Mouse (Mus musculus): ENCODE results near the gene Tiam1.

The Tiam1 gene

DNA sequence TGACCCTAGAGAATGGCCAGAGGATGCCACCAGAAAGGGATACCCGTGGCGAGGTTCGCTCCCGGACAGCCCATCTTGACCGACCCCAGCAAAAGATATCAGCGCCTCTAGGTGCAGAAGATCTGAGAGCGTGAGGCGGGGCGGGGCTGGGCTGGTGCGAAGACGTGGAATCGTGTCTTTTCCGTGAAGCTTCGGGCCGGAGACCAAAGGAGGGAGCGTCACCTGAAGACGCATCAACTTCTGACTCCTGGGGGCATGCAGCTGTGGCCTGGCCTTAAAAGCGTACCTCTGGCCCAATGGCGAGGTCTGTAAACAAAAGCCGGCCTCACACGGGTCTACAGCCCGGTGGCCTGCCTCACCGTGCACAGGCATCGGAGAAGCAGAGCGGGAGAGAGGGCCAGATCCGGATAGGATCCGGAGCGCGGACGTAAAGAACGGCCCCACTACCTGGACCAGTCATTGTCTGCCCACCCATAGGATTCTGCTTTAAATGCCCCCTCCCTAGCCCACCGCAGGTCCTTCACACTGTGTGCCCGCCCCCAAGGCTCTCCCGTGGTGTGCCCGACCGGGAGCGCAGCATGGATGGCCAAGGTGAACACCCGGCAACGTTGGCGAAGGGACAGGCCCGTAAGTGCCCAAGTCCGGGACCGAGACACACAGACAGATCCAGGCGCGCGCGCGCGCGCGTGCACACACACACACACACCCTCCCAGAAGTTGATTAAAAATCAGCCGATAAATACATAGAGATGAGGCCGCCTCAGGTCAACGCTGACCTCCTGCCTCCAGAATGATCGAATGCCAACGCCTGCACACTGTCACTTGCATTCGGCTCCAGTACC, 774 bp downstream of the Tiam1 start:
- peak; percentile 38 for DNase-seq

DNA sequence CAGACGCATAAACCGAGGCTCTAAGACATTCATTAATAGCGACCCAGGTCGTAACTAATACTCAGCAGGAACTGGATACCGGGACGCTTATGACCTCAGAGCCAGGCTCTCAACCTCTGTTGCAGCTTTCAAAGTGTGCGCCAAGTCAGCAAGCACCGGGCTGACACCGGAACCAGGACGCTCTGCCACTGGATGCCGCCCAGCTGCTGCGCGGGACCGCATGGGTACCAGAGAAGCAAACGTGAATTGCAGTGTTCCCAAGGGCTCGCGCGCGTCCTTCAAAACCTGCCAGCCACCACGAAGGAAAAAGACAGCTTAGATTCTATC, 1.4 kb downstream of the Tiam1 start:
- peak; percentile 23 for DNase-seq

GRCm38 (mm10) chr16:90141556-90141955, 2.0 kb downstream of the Tiam1 start:
- no peak for DNase-seq

DNA sequence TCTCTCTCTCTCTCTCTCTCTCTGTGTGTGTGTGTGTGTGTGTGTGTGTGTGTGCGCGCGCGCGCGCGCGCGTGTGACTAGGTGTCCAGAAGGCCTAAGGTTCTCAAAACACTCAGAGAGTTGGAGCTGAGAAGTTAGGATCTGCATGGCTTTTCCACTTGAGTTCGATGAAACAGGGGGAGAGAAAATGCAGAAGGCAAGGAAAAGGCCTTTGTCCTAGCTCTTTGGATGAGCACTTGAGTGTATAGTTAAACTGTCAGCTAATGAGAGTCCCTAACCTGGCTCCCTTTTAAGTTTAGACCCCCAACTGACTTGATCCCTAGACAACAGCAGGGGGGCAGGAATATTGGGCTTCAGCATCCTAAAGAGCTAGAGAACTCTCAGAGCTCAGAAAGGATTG, 3.0 kb downstream of the Tiam1 start:
- DNase-seq, result no peak

- DNase-seq, result no peak
These were observed 3.9 kb downstream of the Tiam1 start for GRCm38 (mm10) chr16:90139696-90140095.

- no peak for DNase-seq
These were observed 5.4 kb downstream of the Tiam1 start for GRCm38 (mm10) chr16:90138151-90138550.

DNA sequence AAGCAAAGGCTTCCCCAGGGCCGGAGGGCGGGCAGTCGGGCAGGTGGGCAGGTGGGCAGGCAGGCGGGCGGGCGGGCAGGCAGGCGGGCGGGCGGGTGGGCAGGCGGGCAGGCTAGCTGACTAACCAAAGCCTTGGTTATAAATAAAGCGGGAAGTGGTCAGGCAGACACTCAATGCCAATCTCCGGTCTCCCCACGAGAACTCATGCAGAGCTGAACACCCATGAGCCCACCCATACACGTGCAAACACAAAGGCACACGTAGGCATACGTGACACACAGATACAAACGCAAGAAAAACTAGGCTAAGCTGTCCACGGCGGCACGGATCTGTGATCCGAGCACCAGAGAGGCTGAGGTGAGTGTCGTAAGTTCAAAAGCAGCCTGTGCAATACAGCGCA, 6.4 kb downstream of the Tiam1 start:
- no peak for DNase-seq

GRCm38 (mm10) chr16:90135580-90135979, 8.0 kb downstream of the Tiam1 start:
- DNase-seq, result no peak

- no peak for DNase-seq
These were observed 9.2 kb downstream of the Tiam1 start for GRCm38 (mm10) chr16:90134351-90134750.

DNA sequence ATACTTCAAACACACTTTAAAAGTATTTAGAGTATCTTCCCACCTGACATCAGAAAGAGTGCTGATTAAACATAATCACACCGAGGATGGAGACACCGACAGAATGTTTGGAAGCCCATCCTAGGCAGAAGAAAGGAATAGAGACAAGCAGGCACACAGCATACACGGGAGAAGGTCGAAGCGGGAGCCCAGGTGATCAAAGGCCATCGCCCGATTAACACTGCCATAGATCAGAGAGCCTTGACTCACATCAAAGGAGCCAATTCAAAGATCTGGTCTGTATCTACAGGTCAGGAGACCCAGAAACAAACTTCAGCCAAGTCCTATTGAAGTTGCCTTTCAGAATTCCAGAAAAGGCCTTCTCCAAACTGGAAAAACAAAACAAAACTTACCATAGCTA, 10.8 kb downstream of the Tiam1 start:
- DNase-seq, result no peak

DNA sequence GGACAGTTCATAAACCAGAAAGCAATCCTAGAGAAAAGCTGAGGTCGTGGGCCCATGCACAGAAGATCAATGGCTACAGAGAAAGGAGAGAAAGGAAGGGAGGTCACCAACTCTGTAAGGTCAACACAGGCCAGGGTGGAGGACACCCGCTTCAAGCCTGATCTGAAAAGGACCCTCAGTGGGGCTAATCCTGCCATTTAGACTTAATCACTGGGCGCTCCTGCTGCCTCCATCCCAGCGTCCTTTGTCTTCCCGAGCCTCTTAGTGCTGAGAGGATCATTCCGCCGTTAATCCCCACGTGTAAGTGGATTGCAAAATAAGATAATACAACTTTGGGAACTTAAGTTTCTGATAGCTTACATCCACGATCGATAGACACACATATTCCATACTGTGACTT, 11.2 kb downstream of the Tiam1 start:
- DNase-seq, result no peak

GRCm38 (mm10) chr16:90128817-90129587, 14.6 kb downstream of the Tiam1 start:
- DNase-seq, result no peak

- DNase-seq, result no peak
These were observed 15.2 kb downstream of the Tiam1 start for GRCm38 (mm10) chr16:90128361-90128760.

- no peak for DNase-seq
These were observed 18.0 kb downstream of the Tiam1 start for GRCm38 (mm10) chr16:90125318-90126314.

DNA sequence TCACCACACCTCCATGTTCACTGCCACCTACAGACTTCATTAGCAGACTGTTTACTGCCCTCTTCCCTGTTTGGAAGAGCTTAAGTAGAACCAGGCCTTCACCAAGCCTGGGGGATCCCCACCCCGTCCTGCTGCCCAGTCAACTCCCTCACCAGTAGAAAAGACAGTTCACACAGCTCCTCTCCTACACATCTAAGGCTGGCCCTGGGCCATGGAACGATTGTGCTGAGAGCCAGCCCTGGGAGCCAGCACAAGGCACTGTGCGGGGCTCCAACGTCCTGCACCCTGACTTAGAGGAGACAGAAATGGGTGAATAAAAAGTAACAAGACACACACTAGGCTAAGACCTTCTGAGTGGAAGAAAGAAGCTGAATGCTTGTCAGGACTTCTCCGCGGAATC, 20.5 kb downstream of the Tiam1 start:
- DNase-seq, result no peak

DNA sequence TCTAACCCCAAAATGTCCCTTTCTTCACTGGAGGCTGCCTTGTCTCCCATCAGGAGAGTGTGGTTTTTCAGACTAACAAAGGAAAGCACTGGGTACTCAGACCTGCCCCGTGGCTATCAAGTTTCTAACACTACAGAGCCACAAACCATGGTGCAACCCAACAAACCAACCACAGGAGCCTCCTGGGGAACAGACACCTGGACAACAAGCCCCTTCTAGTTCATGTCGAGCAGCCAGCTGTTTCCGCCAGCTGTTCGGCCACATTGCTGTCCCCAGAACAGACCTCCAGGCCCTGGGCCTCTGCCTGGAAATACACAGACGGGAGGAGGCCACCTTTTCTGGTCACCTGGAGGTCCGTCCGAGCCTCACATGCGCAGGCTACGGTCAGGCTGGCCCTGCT, 21.1 kb downstream of the Tiam1 start:
- no peak for DNase-seq

- no peak for DNase-seq
These were observed 21.8 kb downstream of the Tiam1 start for GRCm38 (mm10) chr16:90121799-90122198.

GRCm38 (mm10) chr16:90119969-90120368, 23.6 kb downstream of the Tiam1 start:
- DNase-seq, result no peak

DNA sequence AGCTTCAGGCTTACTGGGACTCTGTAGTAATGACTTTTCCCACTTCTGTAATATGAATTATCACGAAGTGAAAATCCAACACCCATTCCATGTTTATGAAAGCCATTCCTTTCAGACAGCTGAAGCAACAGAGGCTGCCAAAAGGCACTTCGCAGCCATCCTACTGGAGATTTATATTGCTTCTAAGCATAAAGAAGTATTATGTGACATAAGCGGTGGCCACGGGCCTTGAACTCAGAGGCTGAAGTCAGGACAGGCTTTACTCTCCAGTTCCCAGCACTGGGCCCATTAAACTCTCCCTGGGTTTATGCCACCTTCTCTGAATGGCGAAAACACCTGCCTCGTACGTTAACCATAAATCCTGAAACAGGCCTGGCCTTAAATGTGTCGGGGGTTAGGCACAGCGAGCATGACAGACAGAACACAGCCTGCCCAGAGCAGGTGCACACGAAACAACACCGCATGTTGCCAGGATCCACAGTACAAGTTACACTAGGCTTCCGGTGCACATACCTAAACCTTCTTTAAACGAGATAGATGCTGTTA, 26.9 kb downstream of the Tiam1 start:
- no peak for DNase-seq

DNA sequence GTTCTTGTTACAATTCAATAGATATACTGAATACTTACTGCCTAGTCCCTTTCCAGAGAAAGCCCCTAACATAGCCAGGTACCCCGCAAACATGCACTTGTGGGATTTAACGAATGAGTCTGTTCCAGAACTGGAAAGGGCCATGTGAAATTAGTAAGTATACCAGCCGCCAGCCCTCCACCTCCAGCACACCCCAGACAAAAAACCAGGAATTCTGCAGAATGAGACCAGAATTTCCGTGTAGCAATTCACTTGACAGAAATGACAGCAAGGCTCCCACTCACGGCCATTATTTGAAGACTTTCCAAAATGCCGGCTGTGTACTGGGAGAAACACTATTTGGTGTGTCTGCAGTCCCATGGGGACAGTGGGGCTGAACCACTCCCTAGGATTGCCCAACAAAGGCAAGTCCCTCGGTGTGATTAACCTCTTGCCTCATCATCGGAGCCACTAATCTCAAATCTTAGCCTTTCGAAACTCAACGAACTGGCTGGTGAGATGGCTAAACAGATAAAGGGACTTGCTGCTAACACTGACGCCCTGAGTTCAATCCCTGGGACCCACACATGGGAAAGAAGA, 30.9 kb downstream of the Tiam1 start:
- peak; percentile 18 for DNase-seq

- DNase-seq, result no peak
These were observed 34.1 kb downstream of the Tiam1 start for GRCm38 (mm10) chr16:90109500-90109899.

DNA sequence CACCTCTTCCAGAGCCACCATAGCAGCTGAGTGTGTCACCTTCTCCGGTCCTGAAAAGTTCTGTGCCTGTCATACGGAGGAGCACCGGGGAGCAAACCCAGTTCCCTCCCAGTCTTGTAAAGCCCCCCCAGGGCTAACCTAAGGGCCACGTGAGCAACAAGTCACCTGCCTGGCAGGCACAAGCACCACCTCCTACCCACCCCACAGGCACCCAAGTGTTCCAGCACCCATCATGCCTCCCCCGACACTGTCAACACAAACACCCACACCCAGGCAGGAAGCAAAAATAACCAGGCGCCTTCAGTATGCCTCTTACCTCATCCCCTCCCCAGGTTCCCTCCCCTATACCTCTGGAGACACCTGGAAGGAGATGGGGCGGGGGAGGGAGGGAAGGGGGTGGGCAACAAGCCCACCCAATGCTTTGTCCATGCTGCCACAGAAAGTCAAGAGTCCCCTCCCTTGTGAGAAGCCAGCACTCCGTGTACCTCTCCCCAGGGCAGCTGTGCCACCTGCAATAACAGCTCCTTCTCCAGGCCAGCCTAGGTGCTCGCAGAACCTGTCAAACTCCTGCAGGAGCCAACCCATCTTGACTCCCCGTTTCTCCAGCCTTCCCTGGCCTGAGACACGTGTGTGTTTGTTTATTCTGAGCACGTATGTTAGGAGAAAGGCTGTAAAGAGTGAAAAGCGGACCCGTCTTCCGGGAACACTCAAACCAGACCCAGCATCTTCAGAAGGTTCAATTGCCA, 38.7 kb downstream of the Tiam1 start:
- DNase-seq, result peak; percentile 85

Measured in right cerebral cortex, adult 18-20 months (tissue).